Mouse (Mus musculus): ENCODE measurements around the gene Tmem206.

DNA sequence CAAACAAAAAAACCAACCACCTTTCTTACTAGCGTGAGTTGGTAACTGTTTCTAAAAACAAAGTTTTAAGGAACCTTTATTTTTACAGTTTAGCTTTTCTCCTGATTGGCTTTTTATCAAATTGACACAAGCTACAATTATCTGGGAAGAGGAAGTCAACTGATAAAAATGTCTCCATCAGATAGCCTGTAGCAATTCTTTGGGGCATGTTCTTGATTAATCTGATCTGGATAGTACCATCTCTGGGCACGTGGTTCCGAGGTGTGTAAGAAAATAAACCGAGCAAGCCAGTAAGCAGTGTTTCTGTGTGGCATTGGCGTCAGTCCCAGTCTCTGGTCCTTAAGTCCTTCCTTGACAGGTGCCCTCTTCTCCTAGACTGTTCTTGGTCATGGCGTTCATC is 36.7 kb downstream of the Tmem206 start:
- TF ChIP-seq CTCF (IDR thresholded peaks at IDR 0.05; ENCODE audit: low read depth, low read length): no peak
- no peak for TF ChIP-seq POLR2AphosphoS5 (IDR thresholded peaks at IDR 0.05; ENCODE audit: insufficient replicate concordance, low read depth, low read length)
- no peak for TF ChIP-seq GATA1 (IDR thresholded peaks at IDR 0.05; ENCODE audit: borderline replicate concordance, low read length)
